9 mouse cellular contexts compared by ENCODE assay signal in the genomic region with DNA sequence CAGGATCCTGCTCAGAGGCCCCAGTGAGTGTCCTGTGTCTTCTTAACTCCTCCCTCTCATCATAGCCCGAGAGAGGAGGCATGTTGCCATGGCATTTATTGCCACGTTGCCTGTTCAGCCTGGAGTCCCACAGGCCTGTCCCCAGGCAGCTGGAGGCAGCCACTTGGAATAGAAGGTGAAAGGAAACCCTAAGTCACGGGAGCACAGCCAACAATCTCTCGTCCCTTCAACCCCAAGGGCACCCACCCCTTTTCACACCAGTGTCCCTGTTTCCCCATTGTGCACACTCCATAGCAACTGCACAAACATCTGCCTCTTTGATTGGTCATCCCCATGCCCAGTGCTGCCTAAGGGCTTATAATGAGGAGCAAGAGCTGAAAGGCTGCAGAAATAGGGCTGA. TPM values are rescaled to one million over a fixed set of nuclear protein-coding genes. Genes with fewer than 3 reads are reported as not detected.
DNase-seq lines count a peak whose midpoint lies in the region; ATAC-seq and TF ChIP-seq lines count a peak whose summit lies in the region.
"Had no signal": no experiment of that assay in that cellular context is flagged by ENCODE, and none has a peak within 500 bp of the region (broad histone marks: within the 10 kb centered on the region; RNA-seq: fewer than 3 reads in every experiment).

No protein-coding gene starts in this region.

- H3K36me3 ChIP-seq in lung, embryonic 14.5 days (ENCODE audit: insufficient read depth) = no peaks in the 10 kb centered on the region
- H3K36me3 ChIP-seq in embryonic facial prominence, embryonic 15.5 days = no peaks in the 10 kb centered on the region
- peaks cover 18% of the 10 kb centered on the region; the same call in 1 of the 2 replicates for H3K36me3 ChIP-seq in neural tube, embryonic 15.5 days

- H3K9ac ChIP-seq in lung, embryonic 14.5 days = no peak overlapping the region
- no peak overlapping the region for H3K9ac ChIP-seq in embryonic facial prominence, embryonic 15.5 days
- no peak overlapping the region for H3K9ac ChIP-seq in neural tube, embryonic 15.5 days (replicated peaks)

- H3K27me3 ChIP-seq in lung, embryonic 14.5 days (ENCODE audit: insufficient read depth, low read length) = no peaks in the 10 kb centered on the region
- H3K27me3 ChIP-seq in embryonic facial prominence, embryonic 15.5 days = no peaks in the 10 kb centered on the region
- H3K27me3 ChIP-seq in neural tube, embryonic 15.5 days (replicated peaks) = no peaks in the 10 kb centered on the region

- peak overlapping the region; percentile 63 for H3K27ac ChIP-seq in lung, embryonic 14.5 days (ENCODE audit: low read depth)
- H3K27ac ChIP-seq in embryonic facial prominence, embryonic 15.5 days (replicated peaks) = no peak overlapping the region
- peak overlapping the region; percentile 70 for H3K27ac ChIP-seq in neural tube, embryonic 15.5 days (replicated peaks)

- TF ChIP-seq CTCF in lung, embryonic 14.5 days (IDR thresholded peaks at IDR 0.05; ENCODE audit: low read depth) = no peak

- no peak overlapping the region for H3K4me2 ChIP-seq in lung, embryonic 14.5 days
- H3K4me2 ChIP-seq in embryonic facial prominence, embryonic 15.5 days (replicated peaks) = no peak overlapping the region
- H3K4me2 ChIP-seq in neural tube, embryonic 15.5 days = no peak overlapping the region

- H3K4me3 ChIP-seq in lung, embryonic 14.5 days (ENCODE audit: low read depth, low read length) = no peak overlapping the region
- H3K4me3 ChIP-seq in embryonic facial prominence, embryonic 15.5 days (replicated peaks) = no peak overlapping the region
- H3K4me3 ChIP-seq in neural tube, embryonic 15.5 days (replicated peaks) = no peak overlapping the region

- no peak for DNase-seq in lung, embryonic 14.5 days
- DNase-seq in lung, postnatal 4 days = no peak
- peak; percentile 68 for DNase-seq in layer of hippocampus, adult 9-11 months
- DNase-seq in spleen, postnatal 4 days (ENCODE audit: low spot score in 2 of 2) = no peak
- no peak for DNase-seq in adrenal gland, adult 8-10 months
- DNase-seq in kidney, postnatal 4 days = no peak

- no peaks in the 10 kb centered on the region for H3K9me3 ChIP-seq in lung, embryonic 14.5 days (ENCODE audit: low read depth, low read length)
- H3K9me3 ChIP-seq in embryonic facial prominence, embryonic 15.5 days (replicated peaks) = no peaks in the 10 kb centered on the region
- no peaks in the 10 kb centered on the region for H3K9me3 ChIP-seq in neural tube, embryonic 15.5 days (replicated peaks)

- WGBS in lung, embryonic 14.5 days = 32% methylated on average over 4 of the region's 4 CpGs
- 25% methylated on average over 4 of the region's 4 CpGs for WGBS in embryonic facial prominence, embryonic 15.5 days
- WGBS in neural tube, embryonic 15.5 days = 9% methylated on average over 4 of the region's 4 CpGs

- ATAC-seq in lung, embryonic 14.5 days (ENCODE audit: insufficient read depth) = peak; percentile 8; the same call in 1 of the 2 replicates
- 0 out of 2 replicates have a peak, but pooled peaks have one; percentile 29 for ATAC-seq in embryonic facial prominence, embryonic 15.5 days (ENCODE audit: insufficient number of reproducible peaks, low FRiP score, low TSS enrichment, low read depth)
- ATAC-seq in neural tube, embryonic 15.5 days (ENCODE audit: low FRiP score) = peak; percentile 74

- H3K4me1 ChIP-seq in lung, embryonic 14.5 days (ENCODE audit: insufficient read depth) = peaks cover 8% of the 10 kb centered on the region
- peaks cover 6% of the 10 kb centered on the region for H3K4me1 ChIP-seq in embryonic facial prominence, embryonic 15.5 days
- H3K4me1 ChIP-seq in neural tube, embryonic 15.5 days = peaks cover 42% of the 10 kb centered on the region

RNA-seq across cellular contexts. Expression of gene Snph, which starts 28.8 kb away (rescaled TPM):
- polyA plus RNA-seq in lung, embryonic 14.5 days (2014; fragmentation: Nextera tagmentation; extraction: Ambion mirVana) = 0.36 and 0.65 TPM in 2 replicates
- polyA plus RNA-seq in embryonic facial prominence, embryonic 15.5 days (2015; fragmentation: Nextera tagmentation; extraction: Ambion mirVana) = 1.2 and 2.0 TPM in 2 replicates
- 28.6 and 33.0 TPM in 2 replicates for polyA plus RNA-seq in neural tube, embryonic 15.5 days (2015; fragmentation: Nextera tagmentation; extraction: Ambion mirVana)
- 10 to 100 TPM; 12.5 to 39.1 (median 22.8) TPM for total RNA-seq in adrenal gland, adult 8-10 months (2022)
- polyA plus RNA-seq: liver, adult 2 months had no signal

RNA-seq across cellular contexts. Expression of gene Sdcbp2, which starts 31.2 kb away (rescaled TPM):
- polyA plus RNA-seq in lung, embryonic 14.5 days (2014; fragmentation: Nextera tagmentation; extraction: Ambion mirVana) = 0.86 and 0.88 TPM in 2 replicates
- 2.3 and 3.4 TPM in 2 replicates for polyA plus RNA-seq in embryonic facial prominence, embryonic 15.5 days (2015; fragmentation: Nextera tagmentation; extraction: Ambion mirVana)
- polyA plus RNA-seq in neural tube, embryonic 15.5 days (2015; fragmentation: Nextera tagmentation; extraction: Ambion mirVana) = 1.2 and 2.8 TPM in 2 replicates
- 1 to 10 TPM; 1.1 to 1.8 (median 1.3) TPM for total RNA-seq in adrenal gland, adult 8-10 months (2022)

Comparison
In these comparisons a context has a peak if more than half of its experiments do, and no peak if none do; other contexts are left out.
1. ATAC-seq: peak in every context shown above with its lines; median percentile 74 in neural tube, embryonic 15.5 days; 29 in embryonic facial prominence, embryonic 15.5 days; 8 in lung, embryonic 14.5 days.